Mouse (Mus musculus) right cerebral cortex, adult 2 months (tissue): ENCODE data around the gene Palld.
A peak's percentile ranks its signal among the peaks of the same experiment; 100 is the strongest.

Source experiments
- DNase-seq, 2 experiments: peaks; one replicate each; pipeline ENCODE4 v3.0.0; 2021 to 2022; ENCODE audit warnings: low spot score in 2 of 2

Palld gene

GRCm38 (mm10) chr8:61775936-61776335 is 126.6 kb downstream of the Palld start:
- DNase-seq, result no peak

GRCm38 (mm10) chr8:61774161-61774560 is 128.3 kb downstream of the Palld start:
- no peak for DNase-seq

- DNase-seq, result no peak
Observed at GRCm38 (mm10) chr8:61773595-61774088, 128.8 kb downstream of the Palld start.

- DNase-seq, result no peak
Observed at GRCm38 (mm10) chr8:61771328-61771727, 131.2 kb downstream of the Palld start.

- no peak for DNase-seq
Observed at GRCm38 (mm10) chr8:61769340-61769879, 133.1 kb downstream of the Palld start.

- DNase-seq, result no peak
Observed at GRCm38 (mm10) chr8:61760190-61760578, 142.3 kb downstream of the Palld start.

GRCm38 (mm10) chr8:61759327-61760189 is 142.9 kb downstream of the Palld start:
- DNase-seq, result peak in 1 of 2 experiments; percentile 10

- DNase-seq, result no peak
Observed at GRCm38 (mm10) chr8:61758686-61759326, 143.7 kb downstream of the Palld start.

GRCm38 (mm10) chr8:61756971-61757965 is 145.2 kb downstream of the Palld start:
- DNase-seq, result no peak

GRCm38 (mm10) chr8:61755186-61755585 is 147.3 kb downstream of the Palld start:
- no peak for DNase-seq

GRCm38 (mm10) chr8:61747070-61747469 is 155.4 kb downstream of the Palld start:
- DNase-seq, result no peak

- DNase-seq, result no peak
Observed at GRCm38 (mm10) chr8:61745181-61745980, 157.1 kb downstream of the Palld start.

GRCm38 (mm10) chr8:61743764-61744562 is 158.5 kb downstream of the Palld start:
- no peak for DNase-seq

- DNase-seq, result no peak
Observed at GRCm38 (mm10) chr8:61737465-61737864, 165.0 kb downstream of the Palld start.

GRCm38 (mm10) chr8:61736739-61737243 is 165.7 kb downstream of the Palld start:
- DNase-seq, result no peak

- DNase-seq, result no peak
Observed at GRCm38 (mm10) chr8:61736117-61736516, 166.4 kb downstream of the Palld start.

- no peak for DNase-seq
Observed at GRCm38 (mm10) chr8:61734164-61734563, 168.3 kb downstream of the Palld start.

GRCm38 (mm10) chr8:61732184-61732583 is 170.3 kb downstream of the Palld start:
- DNase-seq, result no peak

GRCm38 (mm10) chr8:61731306-61732088 is 171.0 kb downstream of the Palld start:
- no peak for DNase-seq
